Mouse (Mus musculus) midbrain, embryonic 11.5 days (tissue): ENCODE measurements around the gene Zfp318. TPM values are rescaled to one million over a fixed set of nuclear protein-coding genes. Genes with fewer than 3 reads are reported as not detected.

Experiments
- ATAC-seq: fragments of 200-750 bp; cut with Nextera tagmentation; 2 replicates; pipeline ENCODE4 v1.8.0; 2017; ENCODE audit warnings: moderate TSS enrichment, moderate library complexity; ENCODE audit not compliant: low FRiP score
- DNase-seq: peaks from one replicate; pipeline ENCODE4 v3.0.0; 2015; ENCODE audit warnings: low spot score; ENCODE audit errors: missing footprints
- H3K27ac ChIP-seq: fragments of 300-500 bp; sonication (generic); 2 replicates; pipeline ENCODE4 v1.5.1; 2014; ENCODE audit warnings: low read depth, low read length
- H3K27me3 ChIP-seq: fragments of 300-500 bp; sonication (generic); 2 replicates; pipeline ENCODE4 v1.6.1; 2014; ENCODE audit warnings: mild to moderate bottlenecking, low read length, moderate library complexity, mixed read lengths; ENCODE audit not compliant: control insufficient read depth, insufficient read depth
- H3K36me3 ChIP-seq: fragments of 300-500 bp; sonication (generic); 2 replicates; pipeline ENCODE4 v1.6.1; 2014; ENCODE audit warnings: mild to moderate bottlenecking, low read length, moderate library complexity, mixed read lengths; ENCODE audit not compliant: control insufficient read depth, insufficient read depth
- H3K4me1 ChIP-seq: fragments of 300-500 bp; sonication (generic); 2 replicates; pipeline ENCODE4 v1.6.1; 2014; ENCODE audit warnings: low read length; ENCODE audit not compliant: control insufficient read depth, insufficient read depth
- H3K4me2 ChIP-seq: fragments of 300-500 bp; sonication (generic); 2 replicates; pipeline ENCODE4 v1.6.1; 2014; ENCODE audit warnings: mild to moderate bottlenecking, moderate library complexity
- H3K4me3 ChIP-seq: fragments of 300-500 bp; sonication (generic); 2 replicates; pipeline ENCODE4 v1.5.1; 2014; ENCODE audit warnings: low read depth, low read length
- H3K9ac ChIP-seq: fragments of 300-500 bp; sonication (generic); 2 replicates; pipeline ENCODE4 v1.6.1; 2014; ENCODE audit warnings: low read length
- H3K9me3 ChIP-seq: fragments of 300-500 bp; sonication (generic); 2 replicates; pipeline ENCODE4 v1.6.1; 2016; ENCODE audit warnings: low read length; ENCODE audit not compliant: control insufficient read depth
- WGBS: fragments of 180-500 bp; shearing (Covaris S2); extraction: QIAGEN DNeasy Blood & Tissue Kit; methylation state at CpG from one replicate; pipeline ENCODE4 v1.1.7; 2014; 5-methylcytosine and 5-hydroxymethylcytosine counted together
- polyA plus RNA-seq: library from polyadenylated mRNA; unstranded; fragments of >200 nt; fragmentation: Nextera tagmentation; extraction: Ambion mirVana; gene quantifications from 2 replicates; pipeline ENCODE4 v1.2.1, GENCODE M21; 2014

Gene Zfp318
- polyA plus RNA-seq, 1 experiment from 2014 or later, result 14.0 TPM

DNA sequence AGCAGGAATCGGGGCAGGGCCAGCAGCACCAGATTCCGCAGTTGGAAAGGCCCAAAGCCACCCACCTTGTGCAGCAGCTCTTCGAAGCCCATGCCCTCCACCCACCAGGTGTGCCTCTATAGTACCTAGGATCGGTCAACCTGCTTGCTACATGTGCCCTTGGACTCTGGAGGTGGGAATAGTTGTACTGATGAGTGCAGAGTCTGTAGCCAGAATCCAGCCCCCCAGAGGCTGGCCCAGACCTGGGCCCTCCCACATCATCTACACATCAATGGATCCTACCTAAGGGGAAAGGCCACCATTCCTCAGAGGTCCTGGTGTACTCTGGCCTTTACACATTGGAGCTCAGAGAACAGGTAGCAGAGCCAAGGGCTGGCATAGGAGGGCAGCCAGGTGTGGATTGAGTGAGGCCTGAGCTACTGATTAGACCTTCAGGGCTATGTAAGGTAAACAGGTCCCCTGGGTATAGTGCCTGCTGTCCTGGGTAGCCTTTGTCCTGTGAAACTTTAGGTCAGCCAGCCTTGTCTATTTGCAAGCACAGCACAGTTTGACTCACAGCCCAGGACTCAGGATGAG lies 54.9 kb downstream of the Zfp318 start, which contains the start of gene Slc22a7:
Gene Slc22a7, minus strand, starts transcription at position 160 of the 576 bp plus-strand sequence.
- Histone ChIP-seq H3K27ac (no peak within 1 kb of the TSS), H3K4me2 (no peak within 1 kb of the TSS), H3K4me1 (peaks cover 8% of the 10 kb centered on the region; the same call in 1 of the 2 replicates), H3K9ac (no peak within 1 kb of the TSS), H3K27me3 (peaks cover 8% of the 10 kb centered on the region), H3K9me3 (no peaks in the 10 kb centered on the region), H3K4me3 (no peak within 1 kb of the TSS), H3K36me3 (no peaks in the 10 kb centered on the region)
- DNase-seq (no peak), ATAC-seq (no peak)
- WGBS, result 83% methylated on average over 4 of the region's 4 CpGs

DNA sequence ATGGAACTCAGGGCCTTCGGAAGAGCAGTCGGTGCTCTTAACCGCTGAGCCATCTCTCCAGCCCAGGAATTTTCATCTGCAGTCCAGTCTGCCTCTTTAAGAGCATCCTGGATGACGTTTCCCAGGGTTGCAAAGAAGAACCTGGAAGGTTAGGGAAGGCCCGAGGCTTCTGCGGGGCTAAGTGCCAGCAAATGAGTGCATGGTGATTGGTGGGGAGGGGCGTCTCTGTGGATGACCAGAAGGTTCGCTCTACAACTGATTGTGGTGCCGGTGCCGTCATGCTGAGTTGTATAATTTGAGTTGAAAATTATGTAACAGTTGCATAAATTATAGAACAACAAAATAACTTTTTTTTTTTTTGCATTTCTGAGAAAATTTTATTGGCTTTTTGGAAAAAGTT lies 55.6 kb downstream of the Zfp318 start:
- Histone ChIP-seq H3K36me3 (no peaks in the 10 kb centered on the region), H3K4me1 (0 out of 2 replicates have a peak, but pooled peaks cover 3% of the 10 kb centered on the region), H3K9ac (no peak overlapping the region), H3K27ac (no peak overlapping the region), H3K9me3 (no peaks in the 10 kb centered on the region), H3K4me3 (no peak overlapping the region), H3K4me2 (no peak overlapping the region), H3K27me3 (peaks cover 15% of the 10 kb centered on the region)
- no peak for ATAC-seq
- no peak for DNase-seq
- 92% methylated on average over 10 of the region's 10 CpGs for WGBS

DNA sequence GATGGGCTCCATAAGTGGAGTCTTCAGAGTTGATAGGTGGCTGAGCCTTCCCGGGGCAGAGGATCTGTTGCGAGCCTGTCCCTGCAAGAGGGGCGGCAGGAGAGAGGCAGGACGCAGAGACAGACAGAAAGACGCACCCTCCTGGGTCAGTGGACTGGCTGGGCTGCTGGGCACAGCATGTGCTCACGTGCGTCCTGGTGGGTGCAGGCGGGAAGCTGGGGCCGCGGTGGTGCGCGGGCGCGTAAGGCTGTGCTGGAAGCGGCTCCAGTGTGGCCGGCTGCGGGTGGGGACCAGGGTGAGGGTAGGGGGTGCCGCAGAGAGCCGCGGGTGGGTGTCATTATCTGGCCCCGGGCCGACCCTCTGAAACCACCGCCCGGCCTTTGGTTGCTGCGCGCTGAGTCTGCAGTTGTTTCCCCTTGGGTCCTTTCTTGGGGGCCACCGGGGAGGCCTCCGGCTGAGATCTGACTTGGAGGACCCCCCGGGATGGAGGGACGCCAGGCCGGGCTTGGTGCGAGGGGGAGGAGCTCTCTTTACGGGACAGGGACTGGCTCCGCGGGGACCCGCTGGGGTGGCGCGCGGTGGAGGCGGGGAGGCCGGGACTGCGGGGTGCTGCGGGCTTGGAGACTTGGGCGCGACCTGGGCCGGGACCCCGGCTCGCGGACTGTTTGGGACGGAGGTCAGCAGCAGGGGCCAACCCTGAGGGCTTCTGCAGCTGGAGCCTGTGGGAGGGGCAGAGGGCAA lies 61.5 kb downstream of the Zfp318 start:
- WGBS, result 1% methylated on average over 44 of the region's 50 CpGs
- Histone ChIP-seq H3K27me3 (peaks cover 26% of the 10 kb centered on the region), H3K4me1 (peaks cover 14% of the 10 kb centered on the region), H3K27ac (no peak overlapping the region), H3K4me3 (peak overlapping the region; percentile 1; the same call in 1 of the 2 replicates), H3K36me3 (no peaks in the 10 kb centered on the region), H3K4me2 (peak overlapping the region; percentile 33), H3K9ac (no peak overlapping the region), H3K9me3 (no peaks in the 10 kb centered on the region)
- no peak for DNase-seq
- no peak for ATAC-seq

DNA sequence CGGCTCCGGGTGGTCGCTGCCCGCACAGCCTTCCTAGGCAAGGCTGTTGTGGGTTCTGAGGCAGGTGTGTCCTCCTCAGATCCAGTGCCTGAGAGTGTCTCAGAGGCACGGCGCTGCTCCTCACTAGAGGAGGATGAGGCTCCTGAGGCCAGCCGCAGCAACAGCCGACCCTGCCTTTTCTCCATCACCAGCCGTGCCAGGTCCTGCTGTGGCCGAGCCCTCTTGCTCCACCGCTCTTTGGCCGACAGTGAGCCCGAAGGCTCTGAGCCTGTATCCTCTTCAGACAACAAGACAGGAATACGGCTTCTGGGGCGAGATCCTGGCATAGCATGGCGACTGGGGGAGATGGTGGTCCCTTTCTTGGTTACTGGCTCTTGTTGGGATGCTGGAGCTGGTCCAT lies 62.7 kb downstream of the Zfp318 start:
- Histone ChIP-seq H3K9me3 (no peaks in the 10 kb centered on the region), H3K4me1 (peaks cover 14% of the 10 kb centered on the region), H3K4me3 (no peak overlapping the region), H3K27me3 (peaks cover 26% of the 10 kb centered on the region), H3K9ac (no peak overlapping the region), H3K27ac (no peak overlapping the region), H3K36me3 (no peaks in the 10 kb centered on the region), H3K4me2 (no peak overlapping the region)
- WGBS, result 89% methylated on average over 16 of the region's 16 CpGs
- no peak for ATAC-seq
- no peak for DNase-seq

DNA sequence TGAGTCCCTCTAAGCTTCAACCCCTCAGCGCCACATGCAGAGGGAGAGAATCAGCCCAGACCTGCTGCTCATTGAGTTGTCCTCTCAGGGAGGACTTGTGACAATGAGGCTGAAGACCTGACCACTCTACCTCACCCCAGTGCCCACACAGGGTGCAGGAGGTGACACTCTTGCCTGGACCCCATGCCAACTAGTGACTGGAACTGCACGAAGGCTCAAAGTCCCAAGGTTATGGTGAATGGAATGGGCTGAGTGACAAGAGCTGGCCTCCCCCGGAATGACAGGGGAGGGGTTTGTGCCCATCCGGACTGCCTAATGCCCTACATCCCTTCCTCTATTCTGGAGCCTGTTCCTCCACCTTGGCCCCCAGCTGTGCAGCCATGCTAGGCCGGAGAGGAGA lies 69.2 kb downstream of the Zfp318 start:
- no peak overlapping the region for H3K4me2 ChIP-seq
- H3K4me3 ChIP-seq, result no peak overlapping the region
- H3K9me3 ChIP-seq, result no peaks in the 10 kb centered on the region
- H3K4me1 ChIP-seq, result peaks cover 35% of the 10 kb centered on the region
- H3K36me3 ChIP-seq, result no peaks in the 10 kb centered on the region
- peaks cover 7% of the 10 kb centered on the region for H3K27me3 ChIP-seq
- 27% methylated on average over 5 of the region's 5 CpGs for WGBS
- no peak overlapping the region for H3K9ac ChIP-seq
- DNase-seq (no peak), ATAC-seq (no peak)
- H3K27ac ChIP-seq, result no peak overlapping the region

DNA sequence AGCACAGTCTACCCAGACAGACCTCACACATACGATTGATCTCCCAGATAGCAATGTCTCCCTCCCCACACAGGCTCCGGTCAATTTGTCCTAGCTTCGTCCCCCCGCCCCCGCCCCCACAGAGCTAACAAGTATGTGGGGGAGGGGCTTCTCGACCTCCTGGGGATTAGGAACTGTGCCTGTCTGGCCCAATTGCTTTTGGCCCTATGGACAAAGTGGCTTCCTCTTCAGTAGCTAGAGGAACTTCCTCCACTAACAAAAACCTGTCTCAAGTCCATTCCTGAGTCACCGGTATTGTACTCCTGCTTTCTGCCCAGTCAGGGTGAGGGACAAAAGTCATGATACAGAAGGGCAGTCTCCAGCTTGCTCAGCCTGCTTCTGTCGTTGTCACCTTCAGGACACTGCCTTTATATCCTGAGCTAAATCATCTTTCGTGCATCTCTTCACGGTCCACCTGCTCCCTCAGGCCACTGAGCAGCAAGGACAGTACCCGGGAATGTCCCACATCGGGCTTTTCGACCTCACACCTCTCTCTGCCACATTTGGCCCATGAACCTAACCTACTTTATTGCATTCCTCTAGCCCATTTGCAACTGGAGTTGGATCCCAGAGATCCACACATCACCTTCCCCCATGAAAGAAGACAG lies 69.9 kb downstream of the Zfp318 start:
- DNase-seq (no peak), ATAC-seq (0 out of 2 replicates have a peak, but pooled peaks have one; percentile 1)
- H3K9me3 ChIP-seq, result no peaks in the 10 kb centered on the region
- H3K4me3 ChIP-seq, result no peak overlapping the region
- H3K27me3 ChIP-seq, result peaks cover 7% of the 10 kb centered on the region
- peak overlapping the region; percentile 44 for H3K27ac ChIP-seq
- peak overlapping the region; percentile 48; the same call in 1 of the 2 replicates for H3K9ac ChIP-seq
- H3K4me1 ChIP-seq, result peaks cover 35% of the 10 kb centered on the region
- no peaks in the 10 kb centered on the region for H3K36me3 ChIP-seq
- WGBS, result 5% methylated on average over 13 of the region's 13 CpGs
- H3K4me2 ChIP-seq, result peak overlapping the region; percentile 75

DNA sequence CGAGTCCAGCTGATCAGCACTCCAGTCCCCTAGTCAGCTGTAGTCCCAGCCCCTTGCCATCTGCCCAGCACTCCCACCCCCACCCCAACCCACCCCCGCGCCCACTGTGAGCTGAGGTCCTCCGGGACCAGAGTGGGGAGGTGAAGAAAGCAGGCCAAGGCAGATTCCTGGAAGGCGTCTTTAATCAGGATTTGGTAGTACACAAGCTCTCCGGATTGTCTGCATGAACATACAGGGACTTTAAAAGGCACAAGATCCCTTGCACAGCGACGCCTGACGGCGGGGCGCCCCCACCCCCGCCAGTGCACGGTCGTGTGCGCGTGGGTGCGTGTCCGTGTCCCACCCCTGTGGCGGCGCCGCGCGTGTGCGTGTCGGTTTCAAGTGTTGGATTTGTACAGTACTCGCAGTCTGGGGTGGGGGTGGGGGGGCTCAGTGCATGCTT lies 70.5 kb downstream of the Zfp318 start:
- WGBS, result 2% methylated on average over 24 of the region's 26 CpGs
- Histone ChIP-seq H3K27me3 (peaks cover 7% of the 10 kb centered on the region), H3K36me3 (no peaks in the 10 kb centered on the region), H3K4me1 (peaks cover 35% of the 10 kb centered on the region), H3K27ac (peak overlapping the region; percentile 44), H3K9ac (peak overlapping the region; percentile 48; the same call in 1 of the 2 replicates), H3K9me3 (no peaks in the 10 kb centered on the region), H3K4me3 (peak overlapping the region; percentile 27), H3K4me2 (peak overlapping the region; percentile 75)
- DNase-seq (peak; percentile 91), ATAC-seq (peak; percentile 60)

DNA sequence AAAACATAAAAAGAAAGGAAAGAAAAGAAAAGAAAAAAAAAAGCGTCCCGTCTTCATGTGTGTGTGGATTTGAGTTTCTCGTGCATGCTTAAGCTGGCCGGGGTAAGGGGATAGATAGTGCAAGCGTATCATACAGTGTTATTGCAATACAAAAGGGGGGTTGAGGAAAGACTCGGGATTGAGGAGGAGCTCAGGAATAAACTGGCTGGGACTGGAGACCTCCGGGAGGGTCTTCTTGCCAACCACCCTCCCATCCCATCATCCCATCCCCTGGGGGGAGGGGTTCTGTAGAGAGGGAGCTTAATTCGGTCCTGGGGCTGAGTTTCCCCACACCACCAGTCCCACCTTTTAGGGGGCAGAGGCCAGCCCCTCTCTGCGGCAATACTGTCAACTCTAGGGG lies 71.0 kb downstream of the Zfp318 start:
- ATAC-seq (peak; percentile 22; the same call in 1 of the 2 replicates), DNase-seq (peak; percentile 91)
- Histone ChIP-seq H3K9ac (peak overlapping the region; percentile 53), H3K4me2 (peak overlapping the region; percentile 75), H3K36me3 (no peaks in the 10 kb centered on the region), H3K4me1 (peaks cover 35% of the 10 kb centered on the region), H3K27me3 (peaks cover 7% of the 10 kb centered on the region), H3K9me3 (no peaks in the 10 kb centered on the region), H3K27ac (no peak overlapping the region; the same call in 1 of the 2 replicates), H3K4me3 (peak overlapping the region; percentile 27)
- WGBS, result 2% methylated on average over 9 of the region's 9 CpGs
